8 mouse cellular contexts compared by ENCODE assay signal in the genomic region with DNA sequence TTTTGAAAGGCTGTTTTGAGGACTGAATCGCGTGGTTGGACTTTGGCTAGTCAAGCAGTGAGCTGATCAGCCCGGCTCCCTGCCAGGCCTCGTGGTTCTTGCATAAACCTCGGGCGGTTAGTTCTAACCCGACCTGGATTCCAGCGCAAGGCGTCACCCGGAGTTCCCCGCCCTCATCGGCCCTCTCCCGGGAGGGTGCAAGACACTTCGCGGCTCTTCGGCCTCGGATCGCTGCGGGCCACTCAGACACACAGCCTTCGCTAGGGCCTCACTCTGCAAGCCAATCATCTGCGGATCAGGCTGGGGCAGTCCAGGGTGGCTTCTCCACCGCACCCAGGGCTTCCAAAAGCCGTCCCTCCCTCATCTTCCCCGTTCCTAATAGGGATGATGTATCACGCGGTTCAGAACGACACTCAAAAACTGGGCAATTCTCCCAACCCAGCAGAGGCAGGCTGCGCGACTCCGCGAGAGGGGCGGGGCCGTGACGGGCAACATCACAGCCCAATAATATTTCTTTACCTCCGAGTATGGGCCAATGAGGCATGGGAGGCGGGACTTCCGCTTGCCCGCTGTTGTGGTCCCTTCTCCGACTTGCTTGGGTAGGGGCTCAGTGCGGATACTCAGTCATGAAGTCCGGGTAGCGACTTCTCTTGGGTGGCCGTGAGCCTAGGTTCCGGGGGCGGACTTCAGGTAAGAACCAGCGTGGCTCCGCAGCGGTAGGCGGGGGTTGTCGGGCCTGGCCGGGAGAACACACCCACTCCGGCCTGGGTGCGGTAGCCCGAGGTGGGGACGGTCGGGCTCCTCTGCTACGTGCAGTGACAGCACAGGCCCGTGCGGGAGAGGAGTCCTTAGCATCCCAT. TPM values are rescaled to one million over a fixed set of nuclear protein-coding genes. Genes with fewer than 3 reads are reported as not detected.
A peak's percentile ranks its signal among the peaks of the same experiment; 100 is the strongest.
DNase-seq lines count a peak whose midpoint lies in the region; ATAC-seq and TF ChIP-seq lines count a peak whose summit lies in the region.

Gene Rnf13 (plus strand): TSS at position 552 of the 860 bp plus-strand sequence.

- no peak for TF ChIP-seq EP300 in liver, embryonic 14.5 days (IDR thresholded peaks at IDR 0.05; ENCODE audit: low read depth)
- peak; percentile 82 for TF ChIP-seq EP300 in stomach, postnatal 0 days (optimal IDR thresholded peaks at IDR 0.05)

- ATAC-seq in heart, embryonic 15.5 days (replicated peaks; ENCODE audit: insufficient number of reproducible peaks, insufficient read depth, low FRiP score, low read depth), result peak; percentile 97
- peak; percentile 97 for ATAC-seq in liver, embryonic 14.5 days (ENCODE audit: insufficient read depth)
- ATAC-seq in neural tube, embryonic 11.5 days (ENCODE audit: insufficient read depth, low FRiP score, low TSS enrichment), result peak; percentile 100
- ATAC-seq in stomach, postnatal 0 days (ENCODE audit: low FRiP score, low TSS enrichment), result peak; percentile 98

- WGBS in forebrain, embryonic 10.5 days, result under 1% methylated on average over 59 of the region's 59 CpGs
- under 1% methylated on average over 59 of the region's 59 CpGs for WGBS in heart, embryonic 15.5 days
- WGBS in liver, embryonic 14.5 days (ENCODE audit: insufficient replicate concordance), result under 1% methylated on average over 59 of the region's 59 CpGs
- WGBS in neural tube, embryonic 11.5 days, result under 1% methylated on average over 59 of the region's 59 CpGs
- WGBS in stomach, postnatal 0 days, result under 1% methylated on average over 59 of the region's 59 CpGs

- DNase-seq in CD8-positive naive resting alpha-beta T cell, adult 2 months (ENCODE audit: low read depth in 2 of 2, low spot score in 2 of 2), result peak; percentile 84 to 90
- DNase-seq in c-Kit-positive CD71-negative TER-119-negative erythroid progenitor cells, embryonic 14.5 days (ENCODE audit: low read depth), result peak; percentile 82
- DNase-seq in forebrain, embryonic 10.5 days (ENCODE audit: extremely low spot score, low spot score), result peak; percentile 96
- DNase-seq in kidney, postnatal 25 days, result peak; percentile 98
- peak; percentile 71 to 77 (median 74) for DNase-seq in liver, embryonic 14.5 days (ENCODE audit: low read depth in 3 of 3, low spot score in 3 of 3)
- DNase-seq in neural tube, embryonic 11.5 days (ENCODE audit: low spot score), result peak; percentile 94
- peak; percentile 95 for DNase-seq in stomach, postnatal 0 days (ENCODE audit: low spot score)

- H3K27ac ChIP-seq in forebrain, embryonic 10.5 days, result peak within 1 kb of the TSS; percentile 94
- peak within 1 kb of the TSS; percentile 96 for H3K27ac ChIP-seq in heart, embryonic 15.5 days
- peak within 1 kb of the TSS; percentile 77 for H3K27ac ChIP-seq in liver, embryonic 14.5 days
- peak within 1 kb of the TSS; percentile 83 for H3K27ac ChIP-seq in neural tube, embryonic 11.5 days (ENCODE audit: low read depth, low read length)
- peak within 1 kb of the TSS; percentile 94 for H3K27ac ChIP-seq in stomach, postnatal 0 days (replicated peaks)

- no peaks in the 10 kb centered on the region for H3K27me3 ChIP-seq in forebrain, embryonic 10.5 days (ENCODE audit: poor library complexity, severe bottlenecking)
- no peaks in the 10 kb centered on the region for H3K27me3 ChIP-seq in heart, embryonic 15.5 days
- H3K27me3 ChIP-seq in liver, embryonic 14.5 days (ENCODE audit: control insufficient read depth, insufficient read depth, low read length), result no peaks in the 10 kb centered on the region
- H3K27me3 ChIP-seq in neural tube, embryonic 11.5 days (ENCODE audit: control insufficient read depth, insufficient read depth, low read length), result no peaks in the 10 kb centered on the region
- no peaks in the 10 kb centered on the region for H3K27me3 ChIP-seq in stomach, postnatal 0 days (ENCODE audit: control insufficient read depth, insufficient read depth, low read length)

- no peak for TF ChIP-seq CTCF in liver, embryonic 14.5 days (IDR thresholded peaks at IDR 0.05; ENCODE audit: low read depth)
- no peak for TF ChIP-seq CTCF in stomach, postnatal 0 days (IDR thresholded peaks at IDR 0.05; ENCODE audit: low read depth)

- H3K4me3 ChIP-seq in forebrain, embryonic 10.5 days, result peak within 1 kb of the TSS; percentile 84
- peak within 1 kb of the TSS; percentile 79 for H3K4me3 ChIP-seq in heart, embryonic 15.5 days
- peak within 1 kb of the TSS; percentile 84 to 95 for H3K4me3 ChIP-seq in liver, embryonic 14.5 days (ENCODE audit: insufficient read depth in 1 of 2, low read depth in 2 of 2, low read length in 2 of 2)
- H3K4me3 ChIP-seq in neural tube, embryonic 11.5 days (ENCODE audit: low read depth, low read length), result peak within 1 kb of the TSS; percentile 81
- H3K4me3 ChIP-seq in stomach, postnatal 0 days (ENCODE audit: low read depth, low read length), result peak within 1 kb of the TSS; percentile 86

- peak within 1 kb of the TSS; percentile 75 for H3K9ac ChIP-seq in heart, embryonic 15.5 days
- H3K9ac ChIP-seq in liver, embryonic 14.5 days (replicated peaks), result peak within 1 kb of the TSS; percentile 78
- H3K9ac ChIP-seq in neural tube, embryonic 11.5 days (ENCODE audit: low read length), result peak within 1 kb of the TSS; percentile 76
- H3K9ac ChIP-seq in stomach, postnatal 0 days (ENCODE audit: low read length), result peak within 1 kb of the TSS; percentile 76

- H3K4me2 ChIP-seq in heart, embryonic 15.5 days, result peak within 1 kb of the TSS; percentile 84
- peak within 1 kb of the TSS; percentile 80 for H3K4me2 ChIP-seq in liver, embryonic 14.5 days (ENCODE audit: low read depth)
- peak within 1 kb of the TSS; percentile 79 for H3K4me2 ChIP-seq in neural tube, embryonic 11.5 days (ENCODE audit: low read depth)
- peak within 1 kb of the TSS; percentile 68 for H3K4me2 ChIP-seq in stomach, postnatal 0 days (replicated peaks; ENCODE audit: low read depth)

- H3K36me3 ChIP-seq in forebrain, embryonic 10.5 days (replicated peaks), result no peaks in the 10 kb centered on the region
- H3K36me3 ChIP-seq in heart, embryonic 15.5 days, result no peaks in the 10 kb centered on the region
- H3K36me3 ChIP-seq in liver, embryonic 14.5 days (replicated peaks; ENCODE audit: control insufficient read depth, insufficient read depth, low read depth), result no peaks in the 10 kb centered on the region
- no peaks in the 10 kb centered on the region for H3K36me3 ChIP-seq in neural tube, embryonic 11.5 days (ENCODE audit: control insufficient read depth, insufficient read depth, low read length)
- H3K36me3 ChIP-seq in stomach, postnatal 0 days (ENCODE audit: control insufficient read depth, insufficient read depth, low read length), result no peaks in the 10 kb centered on the region

- H3K9me3 ChIP-seq in forebrain, embryonic 10.5 days, result no peaks in the 10 kb centered on the region
- H3K9me3 ChIP-seq in heart, embryonic 15.5 days (replicated peaks), result no peaks in the 10 kb centered on the region
- no peaks in the 10 kb centered on the region for H3K9me3 ChIP-seq in liver, embryonic 14.5 days (ENCODE audit: control insufficient read depth, low read length)
- no peaks in the 10 kb centered on the region for H3K9me3 ChIP-seq in neural tube, embryonic 11.5 days (ENCODE audit: control insufficient read depth, low read length)
- no peaks in the 10 kb centered on the region for H3K9me3 ChIP-seq in stomach, postnatal 0 days (ENCODE audit: control insufficient read depth, low read length)

- H3K4me1 ChIP-seq in forebrain, embryonic 10.5 days, result peaks cover 23% of the 10 kb centered on the region
- H3K4me1 ChIP-seq in heart, embryonic 15.5 days (replicated peaks), result peaks cover 7% of the 10 kb centered on the region
- H3K4me1 ChIP-seq in liver, embryonic 14.5 days (replicated peaks; ENCODE audit: control insufficient read depth in 2 of 2, insufficient read depth in 2 of 2, low read length in 1 of 2), result peaks cover 4 to 9% of the 10 kb centered on the region in 2 experiments
- H3K4me1 ChIP-seq in neural tube, embryonic 11.5 days (ENCODE audit: control insufficient read depth, insufficient read depth, low read length), result peaks cover 5% of the 10 kb centered on the region; the same call in 1 of the 2 replicates
- 0 out of 2 replicates have a peak, but pooled peaks cover 2% of the 10 kb centered on the region for H3K4me1 ChIP-seq in stomach, postnatal 0 days (replicated peaks; ENCODE audit: control insufficient read depth, insufficient read depth)

RNA-seq across cellular contexts. Expression of gene Rnf13, which starts in this region (rescaled TPM):
- polyA plus RNA-seq in forebrain, embryonic 10.5 days (2016; fragmentation: Nextera tagmentation; extraction: Ambion mirVana), result 39.0 and 42.8 TPM in 2 replicates
- polyA plus RNA-seq in heart, embryonic 15.5 days (2015; fragmentation: Nextera tagmentation; extraction: Ambion mirVana), result 73.6 and 85.8 TPM in 2 replicates
- polyA plus RNA-seq in liver, embryonic 14.5 days (2012; rRNA removed), result 7.1 and 9.7 TPM in 2 replicates
- 31.0 and 34.7 TPM in 2 replicates for polyA plus RNA-seq in liver, embryonic 14.5 days (2014; fragmentation: Nextera tagmentation; extraction: Ambion mirVana)
- polyA plus RNA-seq in neural tube, embryonic 11.5 days (2014; fragmentation: Nextera tagmentation; extraction: Ambion mirVana), result 55.3 and 56.1 TPM in 2 replicates
- polyA plus RNA-seq in stomach, postnatal 0 days (2015; fragmentation: Nextera tagmentation; extraction: Ambion mirVana), result 78.8 and 84.3 TPM in 2 replicates

Comparison
In these comparisons a context has a peak if more than half of its experiments do, and no peak if none do; other contexts are left out.
1. Peak in every context shown above with its lines: DNase-seq, ATAC-seq, H3K4me3 ChIP-seq and H3K27ac ChIP-seq.